ENCODE assay signal across 8 mouse cellular contexts in genomic region chr14:62879497-62879896, GRCm38 (mm10). TPM values are rescaled to one million over a fixed set of nuclear protein-coding genes. Genes with fewer than 3 reads are reported as not detected.
DNase-seq lines count a peak whose midpoint lies in the region; TF ChIP-seq lines count a peak whose summit lies in the region.

No protein-coding gene starts in this region.

- H3K9me3 ChIP-seq in megakaryocyte, embryonic 14.5 days = no peaks in the 10 kb centered on the region

- H3K4me1 ChIP-seq in megakaryocyte, embryonic 14.5 days = peaks cover 61% of the 10 kb centered on the region

- H3K4me3 ChIP-seq in left cerebral cortex, adult 2 months = no peak overlapping the region
- H3K4me3 ChIP-seq in megakaryocyte, embryonic 14.5 days (replicated peaks) = peak overlapping the region; percentile 6

- H3K27me3 ChIP-seq in megakaryocyte, embryonic 14.5 days (replicated peaks) = no peaks in the 10 kb centered on the region

- no peaks in the 10 kb centered on the region for H3K36me3 ChIP-seq in megakaryocyte, embryonic 14.5 days (replicated peaks; ENCODE audit: low read length)

- TF ChIP-seq CTCF in left cerebral cortex, adult 2 months (IDR thresholded peaks at IDR 0.05) = peak; percentile 68

- H3K27ac ChIP-seq in left cerebral cortex, adult 2 months = peak overlapping the region; percentile 85

- intact Hi-C loops in gastrocnemius, postnatal 14 days (cut with DNase I; ENCODE audit: low total_unique reads) = no loop called here
- intact Hi-C loops in left cerebral cortex, adult 2 months (cut with DNase I) = loop anchor here (1.0 to 5.0 kb wide), 3 partner anchors 42 to 117 kb away; partner anchors contain the start of genes Ints6 and Wdfy2

- peak; percentile 83 to 93 for DNase-seq in adrenal gland, adult (ENCODE audit: inconsistent age in 2 of 2, low spot score in 1 of 2)
- peak; percentile 83 for DNase-seq in embryo, embryonic 10 days (ENCODE audit: low spot score)
- peak; percentile 77 for DNase-seq in gastrocnemius, postnatal 14 days
- peak; percentile 76 for DNase-seq in induced T-regulatory cell, adult 2 months (ENCODE audit: low read depth)
- peak; percentile 74 to 80 for DNase-seq in left cerebral cortex, adult 2 months (ENCODE audit: extremely low spot score in 1 of 2, low spot score in 2 of 2)
- peak; percentile 83 to 84 for DNase-seq in right cerebral cortex, adult 2 months (ENCODE audit: low spot score in 2 of 2)
- peak; percentile 37 for DNase-seq in urinary bladder, adult 2 months (ENCODE audit: low spot score)

RNA-seq across cellular contexts. Expression of gene Wdfy2, which starts 42.0 kb away (rescaled TPM):
- total RNA-seq in gastrocnemius, postnatal 14 days (2021) = 1 to 10 TPM; 7.4 to 7.8 TPM
- total RNA-seq in left cerebral cortex, adult 2 months (2021) = 10 to 100 TPM; 12.4 to 15.8 TPM
- 0.49 and 0.56 TPM in 2 replicates for polyA plus RNA-seq in megakaryocyte, embryonic 14.5 days (2012; ENCODE audit: insufficient read depth, low replicate concordance)
- polyA plus RNA-seq in urinary bladder, adult 2 months (2012; rRNA removed) = 7.5 and 9.8 TPM in 2 replicates

Comparison
In these comparisons a context has a peak if more than half of its experiments do, and no peak if none do; other contexts are left out.
1. DNase-seq: peak in every context shown above with its lines; median percentile 88 in adrenal gland, adult; 84 in right cerebral cortex, adult 2 months; 83 in embryo, embryonic 10 days; 77 in gastrocnemius, postnatal 14 days; 77 in left cerebral cortex, adult 2 months; 76 in induced T-regulatory cell, adult 2 months; 37 in urinary bladder, adult 2 months.